Mouse (Mus musculus): Measurements from ENCODE around the gene Rhof. TPM values are rescaled to one million over a fixed set of nuclear protein-coding genes. Genes with fewer than 3 reads are reported as not detected.

Rhof gene
- polyA plus RNA-seq, 1 experiment from 2014 or later, result 1.7 TPM

GRCm38 (mm10) chr5:123143971-123144745, 11.7 kb upstream of the Rhof start:
- Histone ChIP-seq H3K4me2 (replicated peaks; ENCODE audit: low read depth, low read length) (peak overlapping the region; percentile 100), H3K27ac (ENCODE audit: low read depth, low read length) (no peak overlapping the region), H3K36me3 (ENCODE audit: control insufficient read depth, insufficient read depth, low read length) (peaks cover 17% of the 10 kb centered on the region; the same call in 1 of the 2 replicates), H3K4me3 (ENCODE audit: low read depth, low read length) (peak overlapping the region; percentile 96), H3K9ac (ENCODE audit: low read depth, low read length) (peak overlapping the region; percentile 99), H3K4me1 (replicated peaks; ENCODE audit: control insufficient read depth, insufficient read depth, low read length) (peaks cover 11% of the 10 kb centered on the region), H3K27me3 (ENCODE audit: control insufficient read depth, insufficient read depth, low read length) (no peaks in the 10 kb centered on the region), H3K9me3 (ENCODE audit: control insufficient read depth, low read length) (no peaks in the 10 kb centered on the region)
- DNase-seq (ENCODE audit: low spot score) (no peak), ATAC-seq (ENCODE audit: low FRiP score) (no peak)
- 4% methylated on average over 17 of the region's 17 CpGs for WGBS

GRCm38 (mm10) chr5:123143251-123143970, 10.9 kb upstream of the Rhof start:
- WGBS, result under 1% methylated on average over 24 of the region's 24 CpGs
- peaks cover 11% of the 10 kb centered on the region for H3K4me1 ChIP-seq (replicated peaks; ENCODE audit: control insufficient read depth, insufficient read depth, low read length)
- peak overlapping the region; percentile 100 for H3K4me2 ChIP-seq (replicated peaks; ENCODE audit: low read depth, low read length)
- peak overlapping the region; percentile 96 for H3K4me3 ChIP-seq (ENCODE audit: low read depth, low read length)
- peak overlapping the region; percentile 100 for H3K27ac ChIP-seq (ENCODE audit: low read depth, low read length)
- H3K36me3 ChIP-seq (ENCODE audit: control insufficient read depth, insufficient read depth, low read length), result peaks cover 15% of the 10 kb centered on the region; the same call in 1 of the 2 replicates
- ATAC-seq (ENCODE audit: low FRiP score) (no peak), DNase-seq (ENCODE audit: low spot score) (peak; percentile 67)
- no peaks in the 10 kb centered on the region for H3K9me3 ChIP-seq (ENCODE audit: control insufficient read depth, low read length)
- no peaks in the 10 kb centered on the region for H3K27me3 ChIP-seq (ENCODE audit: control insufficient read depth, insufficient read depth, low read length)
- peak overlapping the region; percentile 99 for H3K9ac ChIP-seq (ENCODE audit: low read depth, low read length)

GRCm38 (mm10) chr5:123142161-123143157, 10.0 kb upstream of the Rhof start, which contains the start of gene Setd1b:
Gene Setd1b (plus strand): TSS chr5:123142193.
- DNase-seq (ENCODE audit: low spot score) (peak; percentile 78), ATAC-seq (ENCODE audit: low FRiP score) (0 out of 2 replicates have a peak, but pooled peaks have one; percentile 10)
- WGBS, result under 1% methylated on average over 49 of the region's 103 CpGs
- Histone ChIP-seq H3K36me3 (ENCODE audit: control insufficient read depth, insufficient read depth, low read length) (peaks cover 8% of the 10 kb centered on the region; the same call in 1 of the 2 replicates), H3K27me3 (ENCODE audit: control insufficient read depth, insufficient read depth, low read length) (no peaks in the 10 kb centered on the region), H3K4me2 (replicated peaks; ENCODE audit: low read depth, low read length) (peak within 1 kb of the TSS; percentile 100), H3K4me3 (ENCODE audit: low read depth, low read length) (peak within 1 kb of the TSS; percentile 96), H3K9me3 (ENCODE audit: control insufficient read depth, low read length) (no peaks in the 10 kb centered on the region), H3K4me1 (replicated peaks; ENCODE audit: control insufficient read depth, insufficient read depth, low read length) (peaks cover 11% of the 10 kb centered on the region), H3K9ac (ENCODE audit: low read depth, low read length) (peak within 1 kb of the TSS; percentile 99), H3K27ac (ENCODE audit: low read depth, low read length) (peak within 1 kb of the TSS; percentile 100)

- H3K27ac ChIP-seq (ENCODE audit: low read depth, low read length), result peak overlapping the region; percentile 100
Observed at GRCm38 (mm10) chr5:123141555-123142160, 9.2 kb upstream of the Rhof start.

GRCm38 (mm10) chr5:123140694-123141554, 8.4 kb upstream of the Rhof start:
- peaks cover 23% of the 10 kb centered on the region for H3K4me1 ChIP-seq (replicated peaks; ENCODE audit: control insufficient read depth, insufficient read depth, low read length)
- peak overlapping the region; percentile 100 for H3K27ac ChIP-seq (ENCODE audit: low read depth, low read length)
- WGBS, result 0% methylated on average over 31 of the region's 31 CpGs
- no peaks in the 10 kb centered on the region for H3K9me3 ChIP-seq (ENCODE audit: control insufficient read depth, low read length)
- no peaks in the 10 kb centered on the region for H3K36me3 ChIP-seq (ENCODE audit: control insufficient read depth, insufficient read depth, low read length)
- no peaks in the 10 kb centered on the region for H3K27me3 ChIP-seq (ENCODE audit: control insufficient read depth, insufficient read depth, low read length)
- peak overlapping the region; percentile 96 for H3K4me3 ChIP-seq (ENCODE audit: low read depth, low read length)
- H3K4me2 ChIP-seq (replicated peaks; ENCODE audit: low read depth, low read length), result peak overlapping the region; percentile 100
- ATAC-seq (ENCODE audit: low FRiP score) (peak; percentile 47), DNase-seq (ENCODE audit: low spot score) (peak; percentile 92)
- peak overlapping the region; percentile 99 for H3K9ac ChIP-seq (ENCODE audit: low read depth, low read length)

More at GRCm38 (mm10) chr5:123141555-123142160, 9.2 kb upstream of the Rhof start:
- ATAC-seq (ENCODE audit: low FRiP score) (0 out of 2 replicates have a peak, but pooled peaks have one; percentile 18), DNase-seq (ENCODE audit: low spot score) (peak; percentile 77)
- 0% methylated on average over 24 of the region's 38 CpGs for WGBS
- Histone ChIP-seq H3K36me3 (ENCODE audit: control insufficient read depth, insufficient read depth, low read length) (peaks cover 5% of the 10 kb centered on the region; the same call in 1 of the 2 replicates), H3K4me3 (ENCODE audit: low read depth, low read length) (peak overlapping the region; percentile 96), H3K27me3 (ENCODE audit: control insufficient read depth, insufficient read depth, low read length) (no peaks in the 10 kb centered on the region), H3K4me2 (replicated peaks; ENCODE audit: low read depth, low read length) (peak overlapping the region; percentile 100), H3K9me3 (ENCODE audit: control insufficient read depth, low read length) (no peaks in the 10 kb centered on the region), H3K4me1 (replicated peaks; ENCODE audit: control insufficient read depth, insufficient read depth, low read length) (peaks cover 18% of the 10 kb centered on the region), H3K9ac (ENCODE audit: low read depth, low read length) (peak overlapping the region; percentile 99)

- peaks cover 25% of the 10 kb centered on the region for H3K4me1 ChIP-seq (replicated peaks; ENCODE audit: control insufficient read depth, insufficient read depth, low read length)
- no peaks in the 10 kb centered on the region for H3K36me3 ChIP-seq (ENCODE audit: control insufficient read depth, insufficient read depth, low read length)
- peak overlapping the region; percentile 100 for H3K4me2 ChIP-seq (replicated peaks; ENCODE audit: low read depth, low read length)
- peak overlapping the region; percentile 96 for H3K4me3 ChIP-seq (ENCODE audit: low read depth, low read length)
- DNase-seq (ENCODE audit: low spot score) (peak; percentile 67), ATAC-seq (ENCODE audit: low FRiP score) (no peak)
- WGBS, result under 1% methylated on average over 28 of the region's 28 CpGs
- peak overlapping the region; percentile 100 for H3K9ac ChIP-seq (ENCODE audit: low read depth, low read length)
- H3K9me3 ChIP-seq (ENCODE audit: control insufficient read depth, low read length), result no peaks in the 10 kb centered on the region
- no peaks in the 10 kb centered on the region for H3K27me3 ChIP-seq (ENCODE audit: control insufficient read depth, insufficient read depth, low read length)
- peak overlapping the region; percentile 100 for H3K27ac ChIP-seq (ENCODE audit: low read depth, low read length)
Observed at GRCm38 (mm10) chr5:123139722-123140627, 7.5 kb upstream of the Rhof start.
